Mouse (Mus musculus) testis, adult 2 months (tissue): ENCODE data around the gene Crtc1. TPM values are rescaled to one million over a fixed set of nuclear protein-coding genes. Genes with fewer than 3 reads are reported as not detected.

ENCODE experiments used
- H3K27ac ChIP-seq: fragments of 200-500 bp; 2 replicates; pipeline ENCODE4 v1.5.1; 2012; ENCODE audit warnings: low read depth, low read length; ENCODE audit not compliant: control insufficient read depth, insufficient read depth
- H3K27me3 ChIP-seq: fragments of 200-500 bp; 2 replicates; pipeline ENCODE4 v1.6.1; 2012; ENCODE audit warnings: mild to moderate bottlenecking, low read length, moderate library complexity; ENCODE audit not compliant: control insufficient read depth, insufficient read depth
- H3K36me3 ChIP-seq: fragments of 200-500 bp; 2 replicates; pipeline ENCODE4 v1.6.1; 2012; ENCODE audit warnings: mild to moderate bottlenecking, low read length; ENCODE audit not compliant: control insufficient read depth, insufficient read depth
- H3K4me1 ChIP-seq: fragments of 200-500 bp; 2 replicates; pipeline ENCODE4 v1.6.1; 2012; ENCODE audit warnings: low read length; ENCODE audit not compliant: control insufficient read depth, insufficient read depth
- H3K4me3 ChIP-seq: fragments of 200-500 bp; 2 replicates; pipeline ENCODE4 v1.5.1; 2012; ENCODE audit warnings: low read depth, mild to moderate bottlenecking, low read length, moderate library complexity, mixed read lengths; ENCODE audit not compliant: control insufficient read depth
- CTCF ChIP-seq: fragments of 200-500 bp; IDR thresholded peaks from 2 replicates; pipeline ENCODE4 v1.5.1; 2012; ENCODE audit warnings: low read depth, mild to moderate bottlenecking, inconsistent platforms, low read length, moderate library complexity; ENCODE audit not compliant: control insufficient read depth, insufficient read depth, insufficient replicate concordance
- POLR2A ChIP-seq: fragments of 200-500 bp; IDR thresholded peaks from 2 replicates; pipeline ENCODE4 v1.6.1; 2012; ENCODE audit warnings: low read depth, mild to moderate bottlenecking, inconsistent platforms, low read length, moderate library complexity; ENCODE audit not compliant: control insufficient read depth
- polyA plus RNA-seq: library from polyadenylated mRNA; depleted of rRNA; stranded (reverse); fragments of >200 nt; gene quantifications from 2 replicates; pipeline ENCODE4 v1.2.3, GENCODE M21; 2012

The Crtc1 gene
- polyA plus RNA-seq, 1 experiment: 12.3 TPM

DNA sequence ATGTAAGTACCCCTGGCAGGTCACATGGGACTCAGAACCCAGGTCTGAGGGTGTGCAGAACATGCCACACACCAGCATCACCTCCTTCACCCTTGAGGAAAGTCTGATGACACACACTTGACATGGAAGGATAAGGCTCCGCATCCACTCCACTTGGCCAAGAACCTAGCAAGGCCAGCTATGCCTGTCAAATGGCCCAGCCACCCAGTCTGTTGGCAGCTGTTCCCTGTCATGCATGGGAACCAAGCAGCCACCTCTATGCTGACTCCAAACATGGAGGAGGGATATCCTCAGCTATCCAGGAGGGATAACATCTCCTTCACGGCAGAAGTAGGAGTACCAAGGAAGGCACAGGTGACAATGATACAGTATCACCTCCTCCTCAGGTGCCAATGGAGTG is 956 bp downstream of the Crtc1 start:
- Histone ChIP-seq H3K4me3 (no peak overlapping the region), H3K27me3 (no peaks in the 10 kb centered on the region), H3K4me1 (peaks cover 9% of the 10 kb centered on the region), H3K27ac (no peak overlapping the region), H3K36me3 (no peaks in the 10 kb centered on the region)
- TF ChIP-seq CTCF (no peak), POLR2A (no peak)

GRCm38 (mm10) chr8:70435156-70435555 is 4.2 kb downstream of the Crtc1 start:
- no peak overlapping the region for H3K4me3 ChIP-seq
- no peak for TF ChIP-seq CTCF
- TF ChIP-seq POLR2A: no peak
- no peaks in the 10 kb centered on the region for H3K36me3 ChIP-seq
- H3K27me3 ChIP-seq: no peaks in the 10 kb centered on the region
- peaks cover 14% of the 10 kb centered on the region for H3K4me1 ChIP-seq
- H3K27ac ChIP-seq: no peak overlapping the region

- H3K4me3 ChIP-seq: no peak overlapping the region
- no peaks in the 10 kb centered on the region for H3K27me3 ChIP-seq
- H3K27ac ChIP-seq: no peak overlapping the region
- TF ChIP-seq POLR2A (no peak), CTCF (no peak)
- H3K36me3 ChIP-seq: no peaks in the 10 kb centered on the region
- H3K4me1 ChIP-seq: peaks cover 5% of the 10 kb centered on the region
These were observed 6.3 kb downstream of the Crtc1 start for GRCm38 (mm10) chr8:70432991-70433536.

- H3K36me3 ChIP-seq: no peaks in the 10 kb centered on the region
- TF ChIP-seq CTCF (no peak), POLR2A (no peak)
- no peak overlapping the region for H3K27ac ChIP-seq
- no peak overlapping the region for H3K4me3 ChIP-seq
- H3K27me3 ChIP-seq: no peaks in the 10 kb centered on the region
- peaks cover 5% of the 10 kb centered on the region for H3K4me1 ChIP-seq
These were observed 8.2 kb downstream of the Crtc1 start for GRCm38 (mm10) chr8:70431213-70431612.

GRCm38 (mm10) chr8:70426300-70426907 is 13.0 kb downstream of the Crtc1 start:
- no peaks in the 10 kb centered on the region for H3K27me3 ChIP-seq
- no peaks in the 10 kb centered on the region for H3K36me3 ChIP-seq
- no peak overlapping the region for H3K4me3 ChIP-seq
- H3K27ac ChIP-seq: no peak overlapping the region
- no peak for TF ChIP-seq POLR2A
- TF ChIP-seq CTCF: no peak
- H3K4me1 ChIP-seq: peaks cover 2% of the 10 kb centered on the region

- Histone ChIP-seq H3K4me1 (peaks cover 10% of the 10 kb centered on the region), H3K36me3 (no peaks in the 10 kb centered on the region), H3K4me3 (no peak overlapping the region), H3K27me3 (no peaks in the 10 kb centered on the region), H3K27ac (no peak overlapping the region)
- TF ChIP-seq POLR2A (no peak), CTCF (no peak)
These were observed 16.7 kb downstream of the Crtc1 start for GRCm38 (mm10) chr8:70422722-70423121.

DNA sequence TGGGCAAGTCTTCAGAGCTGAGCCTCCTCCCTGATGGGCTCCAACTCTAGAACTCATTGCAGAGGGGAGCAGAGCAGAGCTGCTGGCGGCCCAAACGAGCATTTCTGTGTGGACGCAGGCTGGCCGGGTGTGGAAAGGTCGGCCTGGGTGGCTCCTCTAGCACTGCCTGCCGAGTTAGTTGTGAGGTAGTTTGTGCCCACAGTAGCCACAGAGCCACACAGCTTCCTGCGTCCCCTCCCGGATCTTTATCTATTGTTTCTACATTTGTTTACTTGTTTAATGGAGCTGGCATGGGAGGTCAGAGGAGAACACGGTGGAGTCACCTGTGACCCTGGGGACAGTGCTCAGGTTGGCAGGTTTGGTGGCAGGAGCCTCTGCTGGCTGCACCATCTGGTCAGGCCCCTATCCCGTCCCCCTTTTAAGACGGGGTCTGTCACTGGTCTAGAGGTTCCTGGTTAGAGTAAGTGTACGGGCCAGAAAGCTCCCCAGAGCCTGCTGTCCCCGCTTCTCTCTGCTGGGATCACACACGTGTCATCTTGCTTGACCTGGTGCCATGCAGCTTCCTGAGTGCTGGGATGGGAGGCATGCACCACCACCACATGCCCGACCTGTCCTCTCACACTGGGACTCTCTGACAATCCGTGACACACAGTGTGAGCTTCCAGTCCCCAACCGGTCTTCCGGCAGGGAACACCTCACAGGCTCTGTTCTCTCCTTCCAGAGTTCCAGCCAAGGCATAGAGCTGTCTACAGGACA is 17.9 kb downstream of the Crtc1 start:
- H3K4me3 ChIP-seq: no peak overlapping the region
- H3K27me3 ChIP-seq: no peaks in the 10 kb centered on the region
- H3K36me3 ChIP-seq: no peaks in the 10 kb centered on the region
- H3K4me1 ChIP-seq: peaks cover 11% of the 10 kb centered on the region
- H3K27ac ChIP-seq: no peak overlapping the region
- no peak for TF ChIP-seq POLR2A
- no peak for TF ChIP-seq CTCF
